Mouse (Mus musculus): ENCODE results near the gene Sorl1.

- TF ChIP-seq CTCF (IDR thresholded peaks at IDR 0.05; ENCODE audit: low read depth), result no peak
- TF ChIP-seq EP300 (IDR thresholded peaks at IDR 0.05; ENCODE audit: low read depth), result no peak
Measured at GRCm38 (mm10) chr9:41951472-41952129, 172.5 kb downstream of the Sorl1 start.
